Mouse (Mus musculus) neural tube, embryonic 14.5 days (tissue): Measurements from ENCODE around the gene Fkbp5. TPM values are rescaled to one million over a fixed set of nuclear protein-coding genes. Genes with fewer than 3 reads are reported as not detected.

Experiments
- ATAC-seq: fragments of 200-750 bp; cut with Nextera tagmentation; 2 replicates; pipeline ENCODE4 v1.8.0; 2017; ENCODE audit warnings: low read depth, mild to moderate bottlenecking, moderate TSS enrichment, moderate library complexity
- H3K27ac ChIP-seq: fragments of 300-500 bp; sonication (generic); 2 replicates; pipeline ENCODE4 v1.5.1; 2014; ENCODE audit warnings: low read depth, mild to moderate bottlenecking, control low read depth, low read length, moderate library complexity, mixed read lengths
- H3K27me3 ChIP-seq: fragments of 300-500 bp; sonication (generic); 2 replicates; pipeline ENCODE4 v1.6.1; 2014; ENCODE audit warnings: low read length; ENCODE audit not compliant: control insufficient read depth, insufficient read depth
- H3K36me3 ChIP-seq: fragments of 300-500 bp; sonication (generic); 2 replicates; pipeline ENCODE4 v1.6.1; 2014; ENCODE audit warnings: low read length, mixed read lengths; ENCODE audit not compliant: control insufficient read depth, insufficient read depth
- H3K4me1 ChIP-seq: fragments of 300-500 bp; sonication (generic); 2 replicates; pipeline ENCODE4 v1.6.1; 2014; ENCODE audit warnings: low read length; ENCODE audit not compliant: control insufficient read depth, insufficient read depth
- H3K4me2 ChIP-seq: fragments of 300-500 bp; sonication (generic); 2 replicates; pipeline ENCODE4 v1.6.1; 2014; ENCODE audit warnings: mild to moderate bottlenecking, low read depth, low read length, control low read depth
- H3K4me3 ChIP-seq: fragments of 300-500 bp; sonication (generic); 2 replicates; pipeline ENCODE4 v1.5.1; 2014; ENCODE audit warnings: low read depth, low read length, control low read depth, mixed read lengths
- H3K9ac ChIP-seq: fragments of 300-500 bp; sonication (generic); replicated peaks from 2 replicates; pipeline ENCODE4 v1.6.1; 2014; ENCODE audit warnings: low read depth, mild to moderate bottlenecking, control low read depth, low read length, mixed read lengths
- H3K9me3 ChIP-seq: fragments of 300-500 bp; sonication (generic); 2 replicates; pipeline ENCODE4 v1.6.1; 2016; ENCODE audit warnings: low read length; ENCODE audit not compliant: control insufficient read depth
- WGBS: fragments of 180-500 bp; shearing (Covaris S2); extraction: QIAGEN DNeasy Blood & Tissue Kit; methylation state at CpG from one replicate; pipeline ENCODE4 v1.1.7; 2014; 5-methylcytosine and 5-hydroxymethylcytosine counted together
- polyA plus RNA-seq: library from polyadenylated mRNA; unstranded; fragments of >200 nt; fragmentation: Nextera tagmentation; extraction: Ambion mirVana; gene quantifications from 2 replicates; pipeline ENCODE4 v1.2.1, GENCODE M21; 2014

Fkbp5 gene
- polyA plus RNA-seq, 1 experiment from 2014 or later: 11.1 TPM

- Histone ChIP-seq H3K9ac (no peak overlapping the region), H3K36me3 (no peaks in the 10 kb centered on the region), H3K4me1 (0 out of 2 replicates have a peak, but pooled peaks cover 4% of the 10 kb centered on the region), H3K27me3 (no peaks in the 10 kb centered on the region), H3K27ac (no peak overlapping the region), H3K9me3 (no peaks in the 10 kb centered on the region), H3K4me2 (no peak overlapping the region), H3K4me3 (no peak overlapping the region)
- WGBS: 33% methylated on average over 6 of the region's 6 CpGs
- ATAC-seq: no peak
Measured at GRCm38 (mm10) chr17:28512696-28513095, 4.6 kb downstream of the Fkbp5 start.

DNA sequence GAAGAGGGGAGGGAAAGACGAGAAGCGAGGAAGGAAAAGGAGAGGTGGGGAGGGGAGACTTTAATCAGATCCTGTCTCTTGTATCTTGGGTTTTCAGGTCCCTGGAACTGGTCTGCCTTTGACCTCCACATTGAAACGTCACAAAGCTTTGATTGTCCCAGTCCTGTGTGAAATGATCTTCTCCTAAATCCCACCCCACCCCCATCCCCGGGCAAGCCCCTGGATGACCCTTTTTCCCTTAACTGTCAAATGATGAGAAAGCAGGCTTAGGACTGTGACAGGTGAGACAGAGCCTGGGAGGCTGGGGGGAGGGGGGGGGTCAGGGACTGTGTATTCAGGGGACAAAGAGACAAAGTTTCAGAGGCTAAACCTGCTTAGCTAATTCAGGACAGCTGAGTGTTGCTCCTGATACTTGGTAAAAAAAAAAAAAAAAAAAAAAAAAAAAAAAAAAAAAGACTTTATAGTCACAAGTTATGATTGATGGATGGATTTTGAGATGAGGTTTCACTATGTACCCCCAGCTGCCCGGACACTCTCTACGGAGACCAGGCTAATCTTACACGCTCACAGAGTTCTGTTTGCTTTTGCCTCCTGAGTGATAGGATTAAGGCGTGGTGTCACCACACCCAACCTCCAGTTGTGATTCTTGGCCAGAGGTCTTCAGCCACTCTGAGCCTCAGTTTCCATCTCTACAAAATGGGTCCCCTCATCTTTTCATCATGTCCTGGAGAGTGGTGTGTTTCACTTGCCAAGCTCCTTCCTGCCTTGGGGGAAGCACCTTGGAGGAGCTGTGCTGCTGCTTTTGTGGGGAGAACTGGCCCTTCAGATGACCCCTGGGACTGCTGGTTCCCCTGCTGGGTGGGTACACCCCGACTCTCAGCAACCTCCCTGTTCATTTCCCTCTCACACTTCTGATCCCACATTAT, 5.4 kb downstream of the Fkbp5 start:
- Histone ChIP-seq H3K9ac (no peak overlapping the region), H3K27me3 (no peaks in the 10 kb centered on the region), H3K9me3 (no peaks in the 10 kb centered on the region), H3K4me1 (no peaks in the 10 kb centered on the region), H3K36me3 (no peaks in the 10 kb centered on the region), H3K4me2 (no peak overlapping the region), H3K4me3 (no peak overlapping the region), H3K27ac (no peak overlapping the region)
- no peak for ATAC-seq
- WGBS: 43% methylated on average over 9 of the region's 9 CpGs

GRCm38 (mm10) chr17:28510445-28511342, 6.6 kb downstream of the Fkbp5 start:
- Histone ChIP-seq H3K27me3 (no peaks in the 10 kb centered on the region), H3K4me2 (no peak overlapping the region), H3K9ac (no peak overlapping the region), H3K4me3 (no peak overlapping the region), H3K36me3 (no peaks in the 10 kb centered on the region), H3K9me3 (no peaks in the 10 kb centered on the region), H3K4me1 (no peaks in the 10 kb centered on the region), H3K27ac (no peak overlapping the region)
- no peak for ATAC-seq
- 3% methylated on average over 28 of the region's 28 CpGs for WGBS

DNA sequence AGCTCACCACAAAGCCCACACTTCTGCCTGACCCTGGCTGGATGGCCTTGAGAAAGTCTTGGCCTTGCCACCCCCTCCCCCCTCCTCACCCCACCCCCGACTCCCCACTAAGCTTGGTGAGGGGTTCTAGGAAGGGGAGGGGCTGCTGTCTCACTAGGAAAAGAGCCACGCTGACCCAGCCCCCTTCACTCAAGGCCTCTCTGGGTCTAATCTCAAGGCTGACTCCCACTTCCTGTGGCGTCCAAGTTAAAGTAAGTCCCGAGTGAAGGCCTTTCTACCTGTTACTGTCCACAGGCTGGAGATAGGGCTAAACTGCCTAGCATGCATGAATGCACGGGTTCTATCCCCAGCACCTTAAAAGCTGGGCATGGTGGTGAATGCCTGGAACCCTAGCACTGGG, 9.8 kb downstream of the Fkbp5 start:
- no peaks in the 10 kb centered on the region for H3K9me3 ChIP-seq
- H3K27me3 ChIP-seq: no peaks in the 10 kb centered on the region
- H3K4me2 ChIP-seq: no peak overlapping the region
- WGBS: 53% methylated on average over 4 of the region's 5 CpGs
- no peaks in the 10 kb centered on the region for H3K36me3 ChIP-seq
- no peak overlapping the region for H3K4me3 ChIP-seq
- H3K27ac ChIP-seq: no peak overlapping the region
- H3K9ac ChIP-seq: no peak overlapping the region
- no peaks in the 10 kb centered on the region for H3K4me1 ChIP-seq
- ATAC-seq: no peak

- no peak for ATAC-seq
- no peaks in the 10 kb centered on the region for H3K4me1 ChIP-seq
- no peaks in the 10 kb centered on the region for H3K27me3 ChIP-seq
Measured at GRCm38 (mm10) chr17:28506895-28507294, 10.4 kb downstream of the Fkbp5 start.

DNA sequence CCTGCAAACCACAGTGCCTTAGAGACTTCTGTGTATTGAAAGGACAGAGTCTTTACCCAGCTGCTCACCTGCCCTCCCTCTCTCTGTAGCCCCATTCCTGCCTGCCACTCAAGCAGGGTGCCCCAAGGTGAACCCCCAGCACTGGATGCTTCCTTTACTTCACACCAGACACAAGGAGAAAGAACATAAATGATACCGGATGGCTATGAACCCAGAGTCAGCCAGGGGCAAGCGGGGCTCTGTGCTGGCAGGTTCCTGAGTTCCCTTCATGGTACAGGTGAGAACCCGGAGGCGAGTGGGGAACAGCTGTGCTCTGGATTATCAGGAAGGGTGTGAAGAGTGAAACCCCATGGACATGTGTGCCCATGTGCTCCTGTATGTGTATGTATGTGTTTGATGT, 11.7 kb downstream of the Fkbp5 start:
- H3K36me3 ChIP-seq: no peaks in the 10 kb centered on the region
- H3K4me1 ChIP-seq: no peaks in the 10 kb centered on the region
- no peak overlapping the region for H3K4me2 ChIP-seq
- H3K27me3 ChIP-seq: no peaks in the 10 kb centered on the region
- WGBS: 98% methylated on average over 4 of the region's 4 CpGs
- H3K4me3 ChIP-seq: no peak overlapping the region
- H3K9me3 ChIP-seq: no peaks in the 10 kb centered on the region
- H3K9ac ChIP-seq: no peak overlapping the region
- no peak overlapping the region for H3K27ac ChIP-seq
- no peak for ATAC-seq

More at GRCm38 (mm10) chr17:28506895-28507294, 10.4 kb downstream of the Fkbp5 start:
- Histone ChIP-seq H3K9me3 (no peaks in the 10 kb centered on the region), H3K9ac (no peak overlapping the region), H3K4me2 (no peak overlapping the region), H3K36me3 (no peaks in the 10 kb centered on the region), H3K4me3 (no peak overlapping the region), H3K27ac (no peak overlapping the region)
- 24% methylated on average over 5 of the region's 5 CpGs for WGBS

DNA sequence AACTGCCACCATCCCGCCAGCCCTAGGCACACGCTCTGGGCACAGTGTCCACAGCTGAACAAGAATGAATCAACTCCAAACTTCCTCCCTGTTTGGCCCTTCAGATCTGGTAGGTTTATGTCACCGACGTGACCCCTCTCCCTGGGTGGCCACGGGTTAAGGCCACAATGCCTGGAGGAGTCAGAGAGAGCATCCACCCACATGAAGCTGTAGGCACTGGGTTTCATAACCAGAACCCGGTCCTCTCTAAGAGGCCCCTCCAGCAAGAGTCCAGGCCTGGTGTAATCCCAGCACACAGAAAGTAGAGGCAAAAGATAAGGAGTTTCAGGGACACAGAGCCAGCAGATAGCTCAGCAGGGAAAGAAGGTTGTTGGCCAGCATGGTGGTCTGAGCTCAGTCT, 13.1 kb downstream of the Fkbp5 start:
- WGBS: 87% methylated on average over 6 of the region's 6 CpGs

GRCm38 (mm10) chr17:28502196-28502821, 15.0 kb downstream of the Fkbp5 start:
- WGBS: 62% methylated on average over 6 of the region's 7 CpGs
- no peaks in the 10 kb centered on the region for H3K27me3 ChIP-seq
- no peak overlapping the region for H3K9ac ChIP-seq
- H3K27ac ChIP-seq: no peak overlapping the region
- H3K9me3 ChIP-seq: no peaks in the 10 kb centered on the region
- H3K4me2 ChIP-seq: no peak overlapping the region
- H3K4me3 ChIP-seq: no peak overlapping the region
- no peaks in the 10 kb centered on the region for H3K36me3 ChIP-seq
- no peak for ATAC-seq
- no peaks in the 10 kb centered on the region for H3K4me1 ChIP-seq

More for the DNA sequence above, 13.1 kb downstream of the Fkbp5 start:
- H3K27me3 ChIP-seq: no peaks in the 10 kb centered on the region
- no peaks in the 10 kb centered on the region for H3K9me3 ChIP-seq
- no peaks in the 10 kb centered on the region for H3K36me3 ChIP-seq
- no peak overlapping the region for H3K4me3 ChIP-seq
- no peak for ATAC-seq
- H3K4me2 ChIP-seq: no peak overlapping the region
- H3K9ac ChIP-seq: no peak overlapping the region
- H3K27ac ChIP-seq: no peak overlapping the region
- H3K4me1 ChIP-seq: no peaks in the 10 kb centered on the region
